Mouse (Mus musculus) lung, postnatal 0 days (tissue): ENCODE measurements at regions not wholly inside any gene's neighbourhood (a gene's known extent, or its start where the extent isn't known, plus 50 kb on each side); places are given as distances from the start of the nearest gene placed in this dataset.

Source experiments
- ATAC-seq: fragments of 200-750 bp; cut with Nextera tagmentation; 2 replicates; pipeline ENCODE4 v1.8.0; 2017; ENCODE audit warnings: moderate library complexity
- DNase-seq: peaks from one replicate; pipeline ENCODE4 v3.0.0-alpha.2; 2016; ENCODE audit warnings: low spot score
- H3K27ac ChIP-seq: fragments of 300-500 bp; sonication (generic); 2 replicates; pipeline ENCODE4 v1.5.1; 2014; ENCODE audit warnings: antibody characterized with exemption, mild to moderate bottlenecking, low read length, mixed read lengths
- H3K27me3 ChIP-seq: fragments of 300-500 bp; sonication (generic); replicated peaks from 2 replicates; pipeline ENCODE4 v1.6.1; 2014; ENCODE audit warnings: low read length, mixed read lengths; ENCODE audit not compliant: insufficient read depth
- H3K36me3 ChIP-seq: fragments of 300-500 bp; sonication (generic); 2 replicates; pipeline ENCODE4 v1.6.1; 2014; ENCODE audit warnings: low read length, mixed read lengths; ENCODE audit not compliant: insufficient read depth
- H3K4me1 ChIP-seq: fragments of 300-500 bp; sonication (generic); 2 replicates; pipeline ENCODE4 v1.6.1; 2014; ENCODE audit warnings: antibody characterized with exemption, low read depth, low read length, mixed read lengths; ENCODE audit not compliant: insufficient read depth
- H3K4me2 ChIP-seq: fragments of 300-500 bp; sonication (generic); replicated peaks from 2 replicates; pipeline ENCODE4 v1.6.1; 2014; ENCODE audit warnings: low read depth, mild to moderate bottlenecking, low read length, moderate library complexity, mixed read lengths
- H3K4me3 ChIP-seq: fragments of 300-500 bp; sonication (generic); 2 replicates; pipeline ENCODE4 v1.5.1; 2014; ENCODE audit warnings: low read depth, low read length
- H3K9ac ChIP-seq: fragments of 300-500 bp; sonication (generic); replicated peaks from 2 replicates; pipeline ENCODE4 v1.6.1; 2014; ENCODE audit warnings: low read depth, mild to moderate bottlenecking
- H3K9me3 ChIP-seq: fragments of 300-500 bp; sonication (generic); 2 replicates; pipeline ENCODE4 v1.6.1; 2016; ENCODE audit warnings: low read length, mixed read lengths
- CTCF ChIP-seq: IDR thresholded peaks from 2 replicates; pipeline ENCODE4 v1.5.1; 2016; ENCODE audit warnings: antibody characterized with exemption, mild to moderate bottlenecking
- EP300 ChIP-seq: IDR thresholded peaks from 2 replicates; pipeline ENCODE4 v1.6.1; 2016; ENCODE audit warnings: antibody characterized with exemption, mild to moderate bottlenecking, control low read depth
- WGBS: fragments of 180-500 bp; shearing (Covaris S2); extraction: QIAGEN DNeasy Blood & Tissue Kit; methylation state at CpG from one replicate; pipeline ENCODE4 v1.1.7; 2014; 5-methylcytosine and 5-hydroxymethylcytosine counted together

- Histone ChIP-seq H3K4me2 (no peak overlapping the region), H3K9ac (no peak overlapping the region), H3K4me3 (no peak overlapping the region), H3K27ac (no peak overlapping the region), H3K4me1 (no peaks in the 10 kb centered on the region), H3K9me3 (no peaks in the 10 kb centered on the region), H3K27me3 (no peaks in the 10 kb centered on the region), H3K36me3 (no peaks in the 10 kb centered on the region)
- DNase-seq (no peak), ATAC-seq (no peak)
- 52% methylated on average over 7 of the region's 7 CpGs for WGBS
- TF ChIP-seq EP300 (no peak), CTCF (no peak)
Observed at GRCm38 (mm10) chr13:110667276-110667956, 272.6 kb downstream of the Plk2 start.

DNA sequence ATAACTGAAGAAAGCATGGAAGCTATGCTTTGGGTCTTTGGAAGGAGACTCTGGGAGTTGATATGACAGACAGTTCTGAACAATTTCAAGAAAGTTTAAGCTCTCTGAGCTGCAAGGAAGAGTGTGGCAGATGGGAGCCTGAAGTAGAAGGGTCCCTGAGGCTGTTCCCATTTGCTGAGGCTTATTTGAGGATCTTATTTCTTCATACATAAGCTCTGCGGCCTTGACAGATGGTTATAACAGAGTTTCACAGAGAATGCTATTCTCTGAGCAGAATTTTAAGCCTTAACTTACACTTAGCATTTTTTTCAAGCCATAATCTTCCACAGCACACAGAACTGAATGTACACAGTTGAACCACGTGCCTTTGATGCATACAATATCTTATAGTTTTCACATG, 278.7 kb downstream of the Plk2 start:
- TF ChIP-seq EP300 (no peak), CTCF (no peak)
- ATAC-seq (no peak), DNase-seq (no peak)
- Histone ChIP-seq H3K27ac (no peak overlapping the region), H3K4me3 (no peak overlapping the region), H3K4me1 (no peaks in the 10 kb centered on the region), H3K4me2 (no peak overlapping the region), H3K9me3 (no peaks in the 10 kb centered on the region), H3K9ac (no peak overlapping the region), H3K36me3 (no peaks in the 10 kb centered on the region), H3K27me3 (no peaks in the 10 kb centered on the region)
- WGBS = 71% methylated on average over 2 of the region's 2 CpGs

DNA sequence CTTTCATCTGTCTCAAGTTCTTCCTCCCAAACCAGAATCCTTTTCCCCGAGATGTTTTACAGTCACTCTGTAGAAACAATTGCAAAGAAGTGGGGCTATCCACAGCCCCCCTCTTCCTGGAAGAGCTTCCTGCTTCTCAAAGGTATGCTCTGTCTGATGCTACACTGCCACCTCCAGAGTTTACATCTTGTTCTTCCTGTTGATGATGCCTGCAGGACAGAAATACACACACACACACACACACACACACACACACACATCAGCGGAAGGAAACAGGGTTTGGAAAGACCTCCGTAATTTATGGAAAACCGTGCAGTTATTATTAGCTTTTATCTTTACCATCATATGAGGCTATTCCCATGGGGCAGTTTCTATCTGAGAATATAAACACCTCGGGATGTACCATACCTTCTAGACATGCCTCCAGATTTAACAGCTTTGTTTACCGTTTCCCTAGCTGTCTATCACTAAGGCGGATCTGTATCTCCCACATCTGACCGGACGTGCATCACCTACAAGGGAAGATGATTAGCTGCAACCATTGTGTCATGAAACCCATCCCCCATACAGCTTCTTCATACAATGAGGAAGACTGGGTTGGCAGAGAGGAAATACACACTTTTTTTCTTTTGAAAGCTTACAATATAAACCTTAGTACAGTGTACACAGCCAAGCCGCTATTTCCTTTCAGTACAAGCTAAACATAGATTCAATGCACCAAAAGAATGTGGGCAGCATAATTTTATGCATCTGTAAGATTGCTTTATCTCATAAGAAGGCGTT, 288.6 kb downstream of the Plk2 start:
- H3K36me3 ChIP-seq = no peaks in the 10 kb centered on the region
- no peak overlapping the region for H3K4me2 ChIP-seq
- TF ChIP-seq EP300 (peak; percentile 97), CTCF (0 out of 2 replicates have a peak, but pooled peaks have one; percentile 2)
- no peaks in the 10 kb centered on the region for H3K9me3 ChIP-seq
- H3K4me3 ChIP-seq = no peak overlapping the region
- no peak overlapping the region for H3K9ac ChIP-seq
- peak; percentile 90 for ATAC-seq
- peak; percentile 79 for DNase-seq
- no peaks in the 10 kb centered on the region for H3K27me3 ChIP-seq
- H3K4me1 ChIP-seq = no peaks in the 10 kb centered on the region; the same call in 1 of the 2 replicates
- WGBS = 46% methylated on average over 11 of the region's 11 CpGs
- H3K27ac ChIP-seq = no peak overlapping the region; the same call in 1 of the 2 replicates

DNA sequence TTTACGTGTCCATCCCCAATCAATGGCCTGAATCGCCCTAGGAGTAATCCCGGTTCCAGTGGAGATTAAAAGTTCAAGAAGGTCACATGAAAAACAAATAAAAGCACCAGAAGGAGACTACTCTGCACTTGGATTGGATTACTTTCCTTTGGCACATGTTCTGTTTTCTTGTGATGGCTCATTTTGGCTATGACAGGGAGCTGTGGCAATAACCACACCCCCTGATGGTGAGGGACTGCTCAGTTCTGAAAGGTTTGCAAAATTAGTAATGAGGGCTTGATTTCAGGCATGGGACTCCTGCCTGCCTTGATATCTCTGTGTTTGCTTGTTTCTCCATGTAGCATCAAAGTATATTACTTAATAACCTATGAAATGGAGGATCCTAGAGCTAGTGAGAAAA, 293.9 kb downstream of the Plk2 start:
- Histone ChIP-seq H3K4me1 (no peaks in the 10 kb centered on the region; the same call in 1 of the 2 replicates), H3K36me3 (no peaks in the 10 kb centered on the region), H3K9ac (no peak overlapping the region), H3K27ac (no peak overlapping the region), H3K9me3 (no peaks in the 10 kb centered on the region), H3K4me2 (no peak overlapping the region), H3K4me3 (no peak overlapping the region), H3K27me3 (no peaks in the 10 kb centered on the region)
- 85% methylated on average over 3 of the region's 3 CpGs for WGBS
- TF ChIP-seq CTCF = no peak
- no peak for TF ChIP-seq EP300
- DNase-seq (no peak), ATAC-seq (no peak)

GRCm38 (mm10) chr13:110690501-110691255, 295.8 kb downstream of the Plk2 start:
- no peaks in the 10 kb centered on the region for H3K9me3 ChIP-seq
- H3K4me3 ChIP-seq = no peak overlapping the region
- H3K4me2 ChIP-seq = no peak overlapping the region
- DNase-seq = peak; percentile 48
- peak overlapping the region; percentile 27 for H3K27ac ChIP-seq
- no peaks in the 10 kb centered on the region; the same call in 1 of the 2 replicates for H3K4me1 ChIP-seq
- H3K36me3 ChIP-seq = no peaks in the 10 kb centered on the region
- no peaks in the 10 kb centered on the region for H3K27me3 ChIP-seq
- ATAC-seq = peak; percentile 43; the same call in 1 of the 2 replicates
- 22% methylated on average over 10 of the region's 10 CpGs for WGBS
- no peak overlapping the region for H3K9ac ChIP-seq
- TF ChIP-seq EP300 (no peak), CTCF (no peak)

DNA sequence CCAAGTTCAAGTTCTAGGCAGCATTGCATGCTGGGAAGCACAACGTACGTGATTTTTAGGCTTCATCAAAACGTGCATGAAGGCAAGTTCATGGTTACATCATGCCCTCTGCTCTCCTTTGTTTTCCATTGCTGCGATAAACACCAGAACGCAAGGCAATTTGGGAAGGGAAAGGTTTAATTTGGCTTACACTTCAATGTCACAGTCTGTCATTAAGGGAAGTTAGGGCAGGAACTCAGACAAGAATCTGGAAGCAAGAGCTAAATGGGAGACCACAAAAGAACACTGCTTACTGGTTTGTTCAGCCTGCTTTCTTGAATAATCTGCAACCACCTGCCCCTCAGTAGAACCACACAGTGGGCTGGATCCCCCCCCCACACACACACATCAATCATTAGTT, 297.9 kb downstream of the Plk2 start:
- TF ChIP-seq EP300 (no peak), CTCF (no peak)
- Histone ChIP-seq H3K4me3 (no peak overlapping the region), H3K27me3 (no peaks in the 10 kb centered on the region), H3K4me1 (no peaks in the 10 kb centered on the region; the same call in 1 of the 2 replicates), H3K36me3 (no peaks in the 10 kb centered on the region), H3K27ac (no peak overlapping the region), H3K4me2 (no peak overlapping the region), H3K9me3 (no peaks in the 10 kb centered on the region), H3K9ac (no peak overlapping the region)
- DNase-seq = no peak
- WGBS = 56% methylated on average over 5 of the region's 5 CpGs
- no peak for ATAC-seq
